Mouse (Mus musculus) spleen, adult 2 months (tissue): ENCODE results near the gene Psmb7.

Experiments used
- CTCF ChIP-seq: fragments of 200-500 bp; IDR thresholded peaks from 2 replicates; pipeline ENCODE4 v1.5.1; 2011; ENCODE audit warnings: mild to moderate bottlenecking, inconsistent platforms; ENCODE audit not compliant: insufficient read depth, insufficient read length, insufficient replicate concordance; ENCODE audit errors: extremely low read depth
- POLR2A ChIP-seq: fragments of 200-500 bp; IDR thresholded peaks from 2 replicates; pipeline ENCODE4 v1.6.1; 2011; ENCODE audit warnings: low read depth, low read length, inconsistent platforms

GRCm38 (mm10) chr2:38544982-38545381, 98.9 kb downstream of the Psmb7 start:
- TF ChIP-seq CTCF (no peak), POLR2A (no peak)
